Mouse (Mus musculus) cortical plate, adult 2 months (tissue): ENCODE data around the gene Mov10. TPM values are rescaled to one million over a fixed set of nuclear protein-coding genes. Genes with fewer than 3 reads are reported as not detected.

ENCODE experiments used
- H3K27ac ChIP-seq: fragments of 200-500 bp; 2 replicates; pipeline ENCODE4 v1.5.1; 2012; ENCODE audit warnings: low read length, control low read depth, inconsistent platforms; ENCODE audit not compliant: insufficient read depth
- H3K4me1 ChIP-seq: fragments of 200-500 bp; 2 replicates; pipeline ENCODE4 v1.6.1; 2011; ENCODE audit warnings: low read length; ENCODE audit not compliant: control insufficient read depth, insufficient read depth
- H3K4me3 ChIP-seq: fragments of 200-500 bp; 2 replicates; pipeline ENCODE4 v1.5.1; 2011; ENCODE audit warnings: mild to moderate bottlenecking, low read length, control low read depth; ENCODE audit not compliant: insufficient read depth
- CTCF ChIP-seq: fragments of 200-500 bp; IDR thresholded peaks from 2 replicates; pipeline ENCODE4 v1.5.1; 2011; ENCODE audit warnings: mild to moderate bottlenecking, control low read depth, low read length; ENCODE audit not compliant: insufficient read depth; ENCODE audit errors: extremely low read depth
- POLR2A ChIP-seq: fragments of 200-500 bp; IDR thresholded peaks from 2 replicates; pipeline ENCODE4 v1.6.1; 2011; ENCODE audit warnings: mild to moderate bottlenecking, low read length, control low read depth; ENCODE audit not compliant: insufficient read depth; ENCODE audit errors: extremely low read depth
- polyA plus RNA-seq: library from polyadenylated mRNA; depleted of rRNA; stranded (reverse); fragments of >200 nt; gene quantifications from 2 replicates; pipeline ENCODE4 v1.2.3, GENCODE M21; 2012

Mov10 gene
- polyA plus RNA-seq, 1 experiment, result 13.4 TPM

- peaks cover 12% of the 10 kb centered on the region for H3K4me1 ChIP-seq
- TF ChIP-seq CTCF, result no peak
- TF ChIP-seq POLR2A, result no peak
- no peak overlapping the region for H3K27ac ChIP-seq
Measured at GRCm38 (mm10) chr3:104793871-104794828, 24.2 kb downstream of the Mov10 start.

GRCm38 (mm10) chr3:104792360-104793270, 25.7 kb downstream of the Mov10 start:
- no peak overlapping the region for H3K27ac ChIP-seq
- TF ChIP-seq POLR2A (no peak), CTCF (no peak)
- no peak overlapping the region for H3K4me3 ChIP-seq
- peaks cover 14% of the 10 kb centered on the region for H3K4me1 ChIP-seq

More at GRCm38 (mm10) chr3:104793871-104794828, 24.2 kb downstream of the Mov10 start:
- H3K4me3 ChIP-seq, result no peak overlapping the region

- peaks cover 14% of the 10 kb centered on the region for H3K4me1 ChIP-seq
Measured at GRCm38 (mm10) chr3:104791671-104792070, 26.7 kb downstream of the Mov10 start.

GRCm38 (mm10) chr3:104791017-104791416, 27.3 kb downstream of the Mov10 start:
- Histone ChIP-seq H3K4me3 (no peak overlapping the region), H3K27ac (no peak overlapping the region), H3K4me1 (peaks cover 14% of the 10 kb centered on the region)
- TF ChIP-seq POLR2A, result no peak
- no peak for TF ChIP-seq CTCF

More at GRCm38 (mm10) chr3:104791671-104792070, 26.7 kb downstream of the Mov10 start:
- no peak overlapping the region for H3K27ac ChIP-seq
- TF ChIP-seq CTCF (no peak), POLR2A (no peak)
- no peak overlapping the region for H3K4me3 ChIP-seq

GRCm38 (mm10) chr3:104790401-104790937, 27.9 kb downstream of the Mov10 start:
- TF ChIP-seq POLR2A (no peak), CTCF (no peak)
- Histone ChIP-seq H3K4me1 (peaks cover 14% of the 10 kb centered on the region), H3K4me3 (0 out of 2 replicates have a peak overlapping the region, but pooled peaks have one; percentile 12), H3K27ac (no peak overlapping the region)

- Histone ChIP-seq H3K27ac (no peak overlapping the region), H3K4me1 (peaks cover 14% of the 10 kb centered on the region), H3K4me3 (peak overlapping the region; percentile 12; the same call in 1 of the 2 replicates)
- TF ChIP-seq CTCF (no peak), POLR2A (no peak)
Measured at GRCm38 (mm10) chr3:104789822-104790221, 28.5 kb downstream of the Mov10 start.

GRCm38 (mm10) chr3:104789312-104789605, 29.1 kb downstream of the Mov10 start:
- TF ChIP-seq CTCF (no peak), POLR2A (no peak)
- Histone ChIP-seq H3K27ac (peak overlapping the region; percentile 66; the same call in 1 of the 2 replicates), H3K4me3 (peak overlapping the region; percentile 42), H3K4me1 (peaks cover 14% of the 10 kb centered on the region)

GRCm38 (mm10) chr3:104788561-104789311, 29.6 kb downstream of the Mov10 start:
- no peak for TF ChIP-seq POLR2A
- TF ChIP-seq CTCF, result peak; percentile 45
- peak overlapping the region; percentile 66; the same call in 1 of the 2 replicates for H3K27ac ChIP-seq
- peak overlapping the region; percentile 42 for H3K4me3 ChIP-seq

More at GRCm38 (mm10) chr3:104788561-104789311, 29.6 kb downstream of the Mov10 start:
- peaks cover 14% of the 10 kb centered on the region for H3K4me1 ChIP-seq
